Mouse (Mus musculus): ENCODE data around the gene Dnajc30. TPM values are rescaled to one million over a fixed set of nuclear protein-coding genes. Genes with fewer than 3 reads are reported as not detected.

The Dnajc30 gene
- total RNA-seq, 2 experiments from 2014 or later: 40.9 to 52.1 TPM

DNA sequence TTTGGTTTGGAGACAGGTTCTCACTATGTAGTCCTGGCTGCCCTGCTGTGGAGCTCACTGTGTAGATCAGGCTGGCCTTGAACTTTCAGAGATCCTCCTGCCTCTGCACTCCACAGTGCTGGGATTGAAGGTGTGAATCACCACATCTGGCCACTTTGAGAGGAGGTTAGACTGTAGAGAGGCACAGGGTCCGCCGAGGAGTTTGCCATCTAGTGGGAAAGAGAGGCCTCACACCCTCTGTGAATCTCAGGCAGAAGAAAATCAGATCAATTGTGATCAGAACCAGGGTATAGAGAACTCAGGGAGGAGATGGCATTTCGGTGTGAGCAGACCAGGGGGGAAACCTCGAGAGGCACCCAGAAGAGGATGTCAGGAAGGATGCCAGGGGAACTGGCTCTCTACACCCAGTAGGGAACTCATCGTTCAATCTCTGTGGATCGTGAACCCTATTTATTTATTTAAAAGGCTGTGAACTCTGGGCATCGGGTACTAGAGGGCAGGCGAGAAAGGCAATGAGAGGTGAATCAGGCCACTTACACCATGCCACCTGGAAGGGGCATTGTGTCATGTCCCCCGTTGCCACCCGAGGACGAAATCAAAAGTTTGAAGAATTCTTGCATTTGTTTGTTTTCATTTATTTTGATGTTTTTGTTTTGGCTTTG is 40.1 kb downstream of the Dnajc30 start:
- intact Hi-C loops (cut with DNase I): no loop called here
- DNase-seq (ENCODE audit: low spot score in 2 of 2): no peak

DNA sequence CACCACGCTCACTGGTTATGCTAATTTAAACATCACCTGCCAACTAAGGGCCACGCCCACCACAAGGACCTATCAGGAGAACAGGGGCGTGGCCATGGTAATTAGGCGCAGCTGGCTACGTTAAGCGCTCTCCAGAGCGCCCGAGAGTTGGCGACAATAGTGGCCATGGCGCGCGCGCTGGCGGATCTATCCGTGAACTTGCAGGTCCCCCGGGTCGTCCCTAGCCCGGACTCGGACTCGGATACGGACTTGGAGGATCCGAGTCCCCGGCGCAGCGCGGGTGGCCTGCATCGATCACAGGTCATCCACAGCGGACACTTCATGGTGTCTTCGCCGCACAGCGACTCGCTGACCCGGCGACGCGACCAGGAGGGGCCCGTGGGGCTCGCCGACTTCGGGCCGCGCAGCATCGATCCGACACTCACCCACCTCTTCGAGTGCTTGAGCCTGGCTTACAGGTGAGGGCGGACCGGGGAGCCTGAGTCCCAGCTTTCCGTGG is 42.8 kb downstream of the Dnajc30 start:
- intact Hi-C loops (cut with DNase I): no loop called here
- DNase-seq (ENCODE audit: low spot score in 2 of 2): peak; percentile 32 to 45

DNA sequence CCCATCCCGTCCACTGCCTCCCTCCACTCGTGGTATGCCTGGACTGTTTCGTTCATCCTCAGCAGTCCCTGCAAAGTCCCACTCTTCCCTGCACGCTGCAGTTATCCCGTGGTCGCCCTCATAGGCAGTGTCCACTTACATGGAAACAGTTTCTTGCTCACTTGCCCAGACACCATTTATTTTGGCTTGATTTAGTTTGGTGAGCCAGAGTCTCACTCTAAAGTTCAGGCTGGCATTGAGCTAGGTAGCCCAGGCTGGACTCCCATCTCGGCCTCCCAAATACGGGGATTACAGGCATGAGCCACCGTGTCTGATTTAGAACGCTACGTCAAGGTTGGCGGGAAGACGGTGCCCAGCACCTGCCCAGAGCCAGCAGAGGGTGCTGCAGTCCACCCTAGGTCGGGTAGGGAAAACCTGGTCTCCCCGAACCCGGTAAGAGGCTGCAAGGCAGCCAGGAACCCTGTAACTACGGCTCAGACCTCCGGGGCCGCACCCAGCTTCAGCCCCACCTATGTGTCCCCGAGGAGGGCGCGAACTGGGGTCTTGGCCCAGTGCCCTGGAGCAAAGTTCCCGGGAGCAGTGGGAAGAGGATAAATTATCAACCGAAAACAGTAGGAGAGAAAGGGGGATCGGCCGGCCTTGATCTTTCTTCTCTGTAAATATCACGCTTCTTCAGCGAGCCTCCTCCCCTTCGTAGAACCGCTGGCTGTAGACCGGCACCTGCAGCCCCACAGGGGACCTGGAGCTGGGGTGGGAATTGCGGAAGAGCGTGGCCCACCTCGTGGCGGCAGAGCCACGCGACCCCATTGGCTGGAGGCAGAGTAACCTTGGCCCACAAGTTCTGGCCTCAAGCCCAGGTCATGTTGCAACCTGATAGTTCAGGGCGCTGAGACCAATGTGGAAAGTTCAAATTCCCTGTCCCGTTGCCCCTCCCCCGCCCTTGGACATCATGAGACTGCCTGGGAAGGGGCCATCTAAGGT is 43.8 kb downstream of the Dnajc30 start:
- peak in 1 of 2 experiments; percentile 10 for DNase-seq (ENCODE audit: low spot score in 2 of 2)

DNA sequence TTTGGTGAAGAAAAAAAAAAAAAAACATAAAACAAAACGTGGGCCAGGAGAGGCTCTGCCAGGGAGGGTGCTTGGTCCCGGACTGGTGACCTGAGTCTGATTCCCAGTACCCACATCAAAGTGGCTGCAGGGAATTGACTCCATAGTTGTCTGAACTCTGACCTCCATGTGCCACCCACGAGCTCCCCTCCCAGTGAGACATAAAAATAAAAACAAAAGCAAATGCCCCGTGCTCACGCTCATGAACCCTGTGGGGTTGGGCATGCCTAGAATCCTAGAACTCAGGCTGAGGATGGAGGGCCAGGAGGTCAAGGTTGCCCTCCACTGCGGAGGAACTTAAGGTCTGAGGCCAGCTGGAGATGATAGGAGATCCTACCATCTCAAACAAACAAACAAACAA is 45.0 kb downstream of the Dnajc30 start:
- intact Hi-C loops (cut with DNase I): no loop called here
- no peak for DNase-seq (ENCODE audit: low spot score in 2 of 2)

More for the DNA sequence above, 43.8 kb downstream of the Dnajc30 start:
- intact Hi-C loops (cut with DNase I): no loop called here

DNA sequence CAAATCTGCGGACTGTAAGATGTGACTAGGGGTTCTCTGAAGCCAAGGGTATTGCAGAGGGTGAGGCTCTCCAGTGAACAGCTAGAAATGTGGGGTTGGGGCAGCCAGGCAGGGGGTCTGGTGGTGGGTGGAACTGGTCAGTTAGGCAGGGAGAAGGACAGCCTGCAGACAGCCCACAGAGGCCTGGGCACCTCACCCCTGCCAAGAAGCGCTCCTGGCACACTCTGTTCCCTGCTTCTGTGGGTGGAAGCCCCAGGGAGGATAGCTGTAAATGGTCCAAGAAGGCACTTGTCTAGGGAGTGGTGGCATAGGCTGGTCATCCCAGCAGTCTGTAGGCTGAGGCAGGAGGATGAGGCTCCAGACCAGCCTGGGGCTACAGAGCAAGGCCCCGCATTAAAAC is 45.4 kb downstream of the Dnajc30 start:
- DNase-seq (ENCODE audit: low spot score in 2 of 2): no peak
- intact Hi-C loops (cut with DNase I): no loop called here

DNA sequence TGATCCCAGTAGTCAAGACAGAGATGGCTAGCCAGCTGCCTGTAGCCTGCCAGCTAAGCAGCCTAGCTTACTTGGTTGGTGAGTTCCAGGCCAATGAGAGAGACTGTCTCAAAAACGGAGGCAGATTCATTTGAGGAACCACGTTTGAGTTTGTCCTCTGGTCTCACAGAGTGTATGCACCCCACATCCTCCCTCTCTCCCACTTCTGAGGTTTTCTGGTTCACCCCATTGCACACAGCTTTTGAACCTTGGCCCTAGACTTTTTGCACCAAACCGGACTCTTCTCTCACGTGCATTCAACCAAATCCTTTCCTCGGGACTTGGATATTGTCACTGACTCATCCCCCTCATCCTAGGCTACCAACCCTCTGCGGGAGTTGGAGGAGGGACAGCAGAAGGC is 46.0 kb downstream of the Dnajc30 start:
- no peak for DNase-seq (ENCODE audit: low spot score in 2 of 2)

GRCm38 (mm10) chr5:135113782-135114181 is 49.8 kb downstream of the Dnajc30 start:
- intact Hi-C loops (cut with DNase I): loop anchor here (10.0 kb wide), 2 partner anchors 171 to 251 kb away; partner anchors contain the start of gene Nsun5
- no peak for DNase-seq (ENCODE audit: low spot score in 2 of 2)

More for the DNA sequence above, 46.0 kb downstream of the Dnajc30 start:
- intact Hi-C loops (cut with DNase I): loop anchor here (10.0 kb wide), 2 partner anchors 175 to 255 kb away; partner anchors contain the start of gene Nsun5

DNA sequence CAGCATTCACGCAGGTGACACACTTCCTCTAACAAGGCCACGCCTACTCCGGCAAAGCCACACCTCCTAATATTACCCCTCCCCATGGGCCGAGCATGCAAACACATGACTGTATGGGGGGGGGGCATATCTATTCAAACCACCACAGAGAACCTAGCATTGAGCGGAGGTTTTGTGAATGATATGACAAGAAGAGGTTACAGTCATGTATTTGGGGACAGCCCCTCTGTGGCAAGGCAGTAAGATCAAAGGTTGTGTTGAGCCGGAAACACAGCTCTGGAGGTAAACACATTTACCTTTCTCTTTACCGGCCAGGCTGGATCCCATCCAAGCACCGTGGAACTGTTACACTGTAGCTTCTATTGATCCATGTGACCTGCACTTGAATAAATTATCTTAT is 51.2 kb downstream of the Dnajc30 start:
- intact Hi-C loops (cut with DNase I): loop anchor here (10.0 kb wide), 2 partner anchors 170 to 250 kb away; partner anchors contain the start of gene Nsun5
- no peak for DNase-seq (ENCODE audit: low spot score in 2 of 2)

Other genes with a start within 250 kb of the Dnajc30 start
- not detected for gene Tmem270, start 157.5 kb upstream of the Dnajc30 start, total RNA-seq (2021)
- gene Cldn13, start 148.7 kb upstream of the Dnajc30 start, total RNA-seq (2021): not detected
- 10 to 100 TPM in 1 of 2 experiments, 1 to 10 TPM in 1; 9.6 to 10.9 TPM for gene Mettl27, start 131.8 kb upstream of the Dnajc30 start, total RNA-seq (2021)
- not detected for gene Cldn4, start 117.3 kb upstream of the Dnajc30 start, total RNA-seq (2021)
- gene Cldn3, start 78.0 kb upstream of the Dnajc30 start, total RNA-seq (2021): under 1 TPM; 0.49 to 0.52 TPM
- gene Abhd11, start 55.0 kb upstream of the Dnajc30 start, total RNA-seq (2021): 10 to 100 TPM; 31.1 to 39.2 TPM
- 100 to 1,000 TPM; 340 to 404 TPM for gene Stx1a, start 40.7 kb upstream of the Dnajc30 start, total RNA-seq (2021)
- 10 to 100 TPM; 41.0 to 50.0 TPM for gene Bud23, start 757 bp downstream of the Dnajc30 start, total RNA-seq (2021)
- gene Vps37d, start 14.1 kb downstream of the Dnajc30 start, total RNA-seq (2021): 10 to 100 TPM; 26.8 to 36.0 TPM
- 1 to 10 TPM; 2.4 to 4.7 TPM for gene Mlxipl, start 25.7 kb downstream of the Dnajc30 start, total RNA-seq (2021)
- 10 to 100 TPM; 28.4 to 30.8 TPM for gene Tbl2, start 85.5 kb downstream of the Dnajc30 start, total RNA-seq (2021)
- 10 to 100 TPM; 54.7 to 58.3 TPM for gene Bcl7b, start 104.1 kb downstream of the Dnajc30 start, total RNA-seq (2021)
- gene Baz1b, start 123.1 kb downstream of the Dnajc30 start, total RNA-seq (2021): 10 to 100 TPM; 60.9 to 85.3 TPM
- 1 to 10 TPM; 5.1 to 6.7 TPM for gene Fzd9, start 187.0 kb downstream of the Dnajc30 start, total RNA-seq (2021)

Data from left cerebral cortex, postnatal 36 days (tissue).